Mouse (Mus musculus) heart, embryonic 14.5 days (tissue): ENCODE results near the gene Gm1113. TPM values are rescaled to one million over a fixed set of nuclear protein-coding genes. Genes with fewer than 3 reads are reported as not detected.

Source experiments
- ATAC-seq: fragments of 200-750 bp; cut with Nextera tagmentation; 2 replicates; pipeline ENCODE4 v1.8.0; 2017; ENCODE audit warnings: low read depth, moderate TSS enrichment; ENCODE audit not compliant: insufficient number of reproducible peaks, insufficient read depth, low FRiP score
- H3K27ac ChIP-seq, 2 experiments: fragments of 200-500 bp in 1 of 2; fragments of 300-500 bp in 1 of 2; sonication (generic) in 1 of 2; replicated peaks in 1 of 2; 2 replicates each; pipeline ENCODE4 v1.5.1; 2012 to 2014; ENCODE audit warnings: low read depth in 2 of 2, low read length in 2 of 2, control low read depth in 1 of 2, mild to moderate bottlenecking in 1 of 2, mixed read lengths in 1 of 2; ENCODE audit not compliant: control insufficient read depth in 1 of 2, insufficient read depth in 1 of 2
- H3K27me3 ChIP-seq: fragments of 300-500 bp; sonication (generic); 2 replicates; pipeline ENCODE4 v1.6.1; 2014; ENCODE audit warnings: mild to moderate bottlenecking, low read length, control low read depth; ENCODE audit not compliant: control insufficient read depth, insufficient read depth
- H3K36me3 ChIP-seq: fragments of 300-500 bp; sonication (generic); 2 replicates; pipeline ENCODE4 v1.6.1; 2014; ENCODE audit warnings: mild to moderate bottlenecking, control low read depth, low read length, mixed read lengths; ENCODE audit not compliant: control insufficient read depth, insufficient read depth
- H3K4me1 ChIP-seq, 2 experiments: fragments of 200-500 bp in 1 of 2; fragments of 300-500 bp in 1 of 2; sonication (generic) in 1 of 2; 2 replicates each; pipeline ENCODE4 v1.6.1; 2012 to 2014; ENCODE audit warnings: low read length in 2 of 2, control low read depth in 1 of 2, mixed read lengths in 1 of 2; ENCODE audit not compliant: control insufficient read depth in 2 of 2, insufficient read depth in 2 of 2
- H3K4me2 ChIP-seq: fragments of 300-500 bp; sonication (generic); 2 replicates; pipeline ENCODE4 v1.6.1; 2014; ENCODE audit warnings: mild to moderate bottlenecking, low read length
- H3K4me3 ChIP-seq, 2 experiments: fragments of 200-500 bp in 1 of 2; fragments of 300-500 bp in 1 of 2; sonication (generic) in 1 of 2; 2 replicates each; pipeline ENCODE4 v1.5.1; 2012 to 2014; ENCODE audit warnings: low read length in 2 of 2, mild to moderate bottlenecking in 2 of 2, control low read depth in 1 of 2, low read depth in 1 of 2, moderate library complexity in 1 of 2; ENCODE audit not compliant: control insufficient read depth in 1 of 2, insufficient read depth in 1 of 2
- H3K9ac ChIP-seq: fragments of 300-500 bp; sonication (generic); 2 replicates; pipeline ENCODE4 v1.6.1; 2014; ENCODE audit warnings: mild to moderate bottlenecking, low read length
- H3K9me3 ChIP-seq: fragments of 300-500 bp; sonication (generic); 2 replicates; pipeline ENCODE4 v1.6.1; 2016; ENCODE audit warnings: low read length, control low read depth; ENCODE audit not compliant: control insufficient read depth
- WGBS: fragments of 180-500 bp; shearing (Covaris S2); extraction: QIAGEN DNeasy Blood & Tissue Kit; methylation state at CpG from one replicate; pipeline ENCODE4 v1.1.7; 2014; 5-methylcytosine and 5-hydroxymethylcytosine counted together
- polyA plus RNA-seq: library from polyadenylated mRNA; unstranded; fragments of >200 nt; fragmentation: Nextera tagmentation; extraction: Ambion mirVana; gene quantifications from 2 replicates; pipeline ENCODE4 v1.2.1, GENCODE M21; 2014

Gm1113 gene
- polyA plus RNA-seq = not detected in 2 replicates

- no peak within 1 kb of the TSS for H3K4me2 ChIP-seq
- ATAC-seq = no peak
- WGBS = 63% methylated on average over 3 of the region's 3 CpGs
These were observed at the start of gene Gm1113 for GRCm38 (mm10) chr9:35518169-35518568. TSS of gene Gm1113 (minus strand) at chr9:35518269.

DNA sequence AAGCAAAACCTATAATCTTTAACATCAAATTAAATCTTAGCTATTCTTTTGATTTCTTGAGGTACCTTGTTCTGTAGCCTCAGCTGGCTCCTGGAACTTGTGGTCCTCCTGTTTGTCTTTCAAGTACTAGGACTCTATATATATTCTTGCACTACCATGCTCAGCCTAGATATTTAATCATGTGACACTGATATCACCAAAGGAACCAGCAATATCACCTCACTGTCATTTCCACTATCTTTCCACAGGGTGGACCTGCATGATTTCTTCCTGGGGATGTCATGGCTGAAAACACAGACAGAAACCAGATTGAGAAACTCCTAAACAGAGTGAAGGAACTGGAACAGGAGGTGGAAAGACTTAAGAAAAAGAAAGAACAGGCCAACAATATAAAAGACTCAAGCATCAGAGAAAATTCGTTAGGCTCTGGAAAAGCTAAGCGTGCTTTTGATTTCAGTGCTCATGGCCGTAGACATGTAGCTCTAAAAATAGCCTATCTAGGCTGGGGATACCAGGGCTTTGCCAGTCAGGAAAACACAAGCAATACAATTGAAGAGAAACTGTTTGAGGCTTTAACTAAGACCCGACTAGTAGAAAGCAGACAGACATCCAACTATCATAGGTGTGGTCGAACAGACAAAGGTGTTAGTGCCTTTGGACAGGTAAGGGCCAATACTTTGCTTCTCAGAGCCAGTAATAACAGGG, 46.6 kb upstream of the Gm1113 start:
- H3K36me3 ChIP-seq = peaks cover 63% of the 10 kb centered on the region
- H3K4me2 ChIP-seq = peak overlapping the region; percentile 43
- H3K9me3 ChIP-seq = no peaks in the 10 kb centered on the region
- H3K9ac ChIP-seq = peak overlapping the region; percentile 45; the same call in 1 of the 2 replicates
- peak; percentile 66; the same call in 1 of the 2 replicates for ATAC-seq
- peaks cover 0 to 25% of the 10 kb centered on the region in 2 experiments; a peak in 3 of 4 replicates for H3K4me1 ChIP-seq
- H3K27ac ChIP-seq = peak overlapping the region; percentile 88 to 92
- no peak overlapping the region; a peak in 1 of 4 replicates for H3K4me3 ChIP-seq
- WGBS = 31% methylated on average over 5 of the region's 5 CpGs
- H3K27me3 ChIP-seq = no peaks in the 10 kb centered on the region

More at GRCm38 (mm10) chr9:35518169-35518568, at the start of gene Gm1113:
- Histone ChIP-seq H3K27me3 (no peaks in the 10 kb centered on the region), H3K4me1 (no peaks in the 10 kb centered on the region; a peak in 1 of 4 replicates), H3K9ac (no peak within 1 kb of the TSS), H3K27ac (no peak within 1 kb of the TSS), H3K36me3 (no peaks in the 10 kb centered on the region), H3K9me3 (no peaks in the 10 kb centered on the region), H3K4me3 (no peak within 1 kb of the TSS)

DNA sequence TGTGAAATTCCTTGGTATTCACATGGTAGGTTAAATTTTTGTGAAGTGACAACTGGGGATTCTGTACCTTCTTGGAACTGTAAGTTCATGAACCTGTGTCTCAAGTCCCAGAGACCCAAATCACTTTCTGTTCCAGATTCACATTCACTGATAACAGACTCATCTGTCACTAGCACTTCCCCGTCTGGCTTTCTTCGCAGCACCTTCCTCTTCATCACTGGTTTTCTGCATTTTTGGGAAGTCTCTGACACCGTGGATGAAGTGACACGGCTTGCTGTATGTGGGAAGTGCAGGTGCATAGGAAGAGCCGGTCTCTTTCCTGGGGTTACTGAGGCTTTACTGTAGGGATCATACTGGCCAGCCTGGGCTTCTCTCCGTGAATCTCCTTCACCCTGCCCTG, 43.5 kb upstream of the Gm1113 start:
- no peak overlapping the region for H3K9ac ChIP-seq
- peaks cover 44% of the 10 kb centered on the region for H3K36me3 ChIP-seq
- peaks cover 9% of the 10 kb centered on the region for H3K27me3 ChIP-seq
- no peak overlapping the region for H3K4me3 ChIP-seq
- H3K4me1 ChIP-seq = peaks cover 6 to 22% of the 10 kb centered on the region in 2 experiments; a peak in 3 of 4 replicates
- no peak overlapping the region for H3K4me2 ChIP-seq
- H3K9me3 ChIP-seq = no peaks in the 10 kb centered on the region
- H3K27ac ChIP-seq = no peak overlapping the region
- 82% methylated on average over 6 of the region's 6 CpGs for WGBS
- no peak for ATAC-seq

GRCm38 (mm10) chr9:35561076-35561475, 43.0 kb upstream of the Gm1113 start:
- H3K27me3 ChIP-seq = peaks cover 10% of the 10 kb centered on the region
- 94% methylated on average over 11 of the region's 11 CpGs for WGBS
- H3K27ac ChIP-seq = no peak overlapping the region
- H3K4me1 ChIP-seq = peaks cover 6 to 22% of the 10 kb centered on the region in 2 experiments; a peak in 3 of 4 replicates
- no peak overlapping the region for H3K4me3 ChIP-seq
- no peaks in the 10 kb centered on the region for H3K9me3 ChIP-seq
- no peak overlapping the region for H3K9ac ChIP-seq
- peaks cover 39% of the 10 kb centered on the region for H3K36me3 ChIP-seq
- no peak overlapping the region for H3K4me2 ChIP-seq
- no peak for ATAC-seq

DNA sequence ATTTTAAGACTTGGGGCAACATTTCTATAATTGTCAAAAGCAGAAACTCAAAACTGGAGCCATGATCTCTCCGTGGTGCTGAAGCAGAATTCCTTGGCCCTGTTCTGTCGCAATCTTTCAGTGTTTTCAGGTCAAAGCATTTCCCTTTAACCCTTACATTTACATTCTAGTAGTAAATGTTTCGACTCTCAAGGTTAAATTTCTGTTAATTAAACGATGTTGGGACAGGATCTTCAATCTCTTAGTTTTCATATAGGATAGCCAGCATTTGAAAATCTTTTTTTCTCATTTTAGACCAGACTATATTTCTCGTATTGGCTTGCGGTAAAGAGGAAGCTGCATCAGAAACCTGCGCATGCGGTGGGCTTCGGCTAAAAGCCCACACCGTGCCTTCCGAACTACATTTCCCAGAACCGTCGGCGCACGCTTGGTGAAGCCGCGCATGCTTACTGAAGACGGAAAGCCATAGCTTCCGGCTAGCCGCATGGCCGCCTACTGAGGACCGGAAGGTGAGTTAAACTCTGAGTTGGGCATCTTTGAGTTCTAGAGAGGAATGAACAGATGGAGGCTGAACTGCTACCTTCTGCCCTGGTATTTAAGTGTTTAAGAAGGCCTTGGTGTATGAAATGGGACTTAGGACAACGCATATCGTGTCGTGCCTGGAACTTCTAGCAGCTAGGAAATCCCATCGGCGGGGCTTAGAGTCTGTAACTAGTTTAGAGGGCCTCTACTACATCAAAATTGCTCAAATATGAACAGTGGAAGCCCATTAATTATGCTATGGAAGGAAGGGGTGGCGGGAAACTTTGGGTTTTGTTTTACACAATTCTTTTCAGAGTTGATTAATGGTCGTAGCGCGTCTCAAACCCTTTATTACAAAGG, 41.2 kb upstream of the Gm1113 start:
- Histone ChIP-seq H3K4me1 (peaks cover 6 to 15% of the 10 kb centered on the region in 2 experiments; a peak in 3 of 4 replicates), H3K27me3 (peaks cover 10% of the 10 kb centered on the region), H3K36me3 (peaks cover 27% of the 10 kb centered on the region), H3K4me3 (peak overlapping the region; percentile 83), H3K9me3 (no peaks in the 10 kb centered on the region), H3K27ac (peak overlapping the region; percentile 66 to 84), H3K9ac (peak overlapping the region; percentile 76), H3K4me2 (peak overlapping the region; percentile 99)
- ATAC-seq = peak; percentile 68; the same call in 1 of the 2 replicates
- WGBS = 3% methylated on average over 31 of the region's 31 CpGs

GRCm38 (mm10) chr9:35558257-35559008, 40.4 kb upstream of the Gm1113 start, which contains the start of the genes Ddx25 and Pus3:
TSS of gene Ddx25 (minus strand) at chr9:35558528.
TSS of gene Pus3 (plus strand) at chr9:35558595.
- Histone ChIP-seq H3K4me1 (peaks cover 11 to 20% of the 10 kb centered on the region in 2 experiments), H3K27me3 (peaks cover 10% of the 10 kb centered on the region), H3K4me2 (peak within 1 kb of the TSS; percentile 99), H3K4me3 (peak within 1 kb of the TSS; percentile 83), H3K27ac (peak within 1 kb of the TSS; percentile 66 to 84), H3K9ac (peak within 1 kb of the TSS; percentile 76), H3K9me3 (no peaks in the 10 kb centered on the region), H3K36me3 (peaks cover 23% of the 10 kb centered on the region)
- under 1% methylated on average over 58 of the region's 59 CpGs for WGBS
- ATAC-seq = peak; percentile 61
